Mouse (Mus musculus) thymus, postnatal 14 days (tissue): ENCODE data around the gene Ccdc120.
"Not testable (repeated sequence)": the region's sequence is repeated elsewhere in the genome, so short reads cannot be mapped to it uniquely, and the experiment has no call there.

Source experiments
- DNase-seq: peaks from one replicate; pipeline ENCODE4 v3.0.0; 2021

Gene Ccdc120

DNA sequence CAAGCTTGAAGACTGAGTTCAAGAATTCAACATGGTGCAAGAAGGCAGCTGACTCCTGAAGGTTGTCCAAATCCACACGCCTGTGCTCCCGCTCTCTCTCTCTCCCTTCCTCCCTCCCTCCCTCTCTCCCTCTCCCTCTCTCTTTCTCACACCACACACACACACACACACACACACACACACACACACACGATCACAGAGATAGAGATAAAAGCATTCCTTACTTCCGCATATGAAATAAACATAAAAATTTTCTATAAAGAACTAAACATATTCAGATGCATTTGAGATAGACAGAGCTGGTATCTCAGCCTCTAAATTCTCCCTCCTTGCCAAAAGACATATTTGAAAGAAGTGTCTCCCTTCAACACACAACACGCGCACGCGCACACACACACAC lies 5.3 kb downstream of the Ccdc120 start:
- DNase-seq: no peak

DNA sequence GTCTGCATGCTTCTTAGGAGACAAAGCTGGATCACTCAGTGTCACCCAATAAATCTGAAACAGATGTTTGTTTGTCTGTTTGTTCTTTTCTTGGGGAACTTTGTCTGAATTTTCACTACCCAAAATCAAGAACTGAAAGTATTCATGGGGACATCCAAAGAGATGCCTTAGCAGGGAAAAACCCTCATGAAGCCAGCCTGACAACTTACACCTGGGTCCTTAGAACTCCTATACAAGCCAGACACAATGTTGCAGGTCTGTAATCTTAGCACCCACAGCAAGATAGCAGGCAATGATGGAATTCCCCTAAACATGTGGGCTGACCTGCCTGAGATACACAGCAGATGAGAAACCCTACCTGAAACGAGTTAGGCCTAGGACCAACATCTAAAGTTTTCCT lies 5.8 kb downstream of the Ccdc120 start:
- no peak for DNase-seq

DNA sequence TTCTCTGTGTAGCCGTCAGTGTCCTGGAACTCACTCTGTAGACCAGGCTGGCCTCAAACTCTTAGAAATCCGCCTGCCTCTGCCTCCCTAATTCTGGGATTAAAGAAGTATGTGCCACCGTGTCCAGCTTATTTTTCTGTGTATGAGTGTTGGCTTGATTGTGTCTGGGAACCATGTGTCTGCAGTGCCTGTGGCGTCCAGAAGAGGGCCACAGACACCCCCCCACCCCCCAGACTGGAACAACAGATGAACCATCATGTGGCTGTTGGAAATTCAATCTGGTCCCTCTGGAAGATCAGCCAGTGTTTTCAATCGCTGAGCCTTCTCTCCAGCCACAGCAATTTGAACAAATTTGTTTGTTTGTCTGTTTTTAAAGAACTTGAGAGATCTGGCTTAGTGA lies 7.2 kb downstream of the Ccdc120 start:
- no peak for DNase-seq

DNA sequence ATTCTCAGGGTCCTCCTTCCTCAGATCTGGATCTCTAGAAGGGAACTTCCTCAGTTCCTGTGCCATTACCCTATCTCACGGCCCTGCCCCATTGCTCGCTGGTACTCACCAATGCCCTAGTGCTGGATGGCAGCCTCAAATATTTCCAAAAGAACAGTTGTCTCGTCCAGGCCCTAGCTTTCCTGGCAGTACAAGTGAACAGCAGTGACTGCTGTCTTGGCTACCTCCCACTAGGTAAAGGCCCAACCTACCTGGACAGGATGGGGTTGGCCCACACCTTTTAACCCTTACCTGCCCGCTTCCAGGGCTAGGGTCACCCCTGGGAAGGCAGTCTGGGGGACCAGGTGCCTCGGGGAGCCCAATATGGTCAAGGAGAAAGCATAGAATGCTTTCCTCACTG lies 9.6 kb downstream of the Ccdc120 start:
- DNase-seq: no peak

DNA sequence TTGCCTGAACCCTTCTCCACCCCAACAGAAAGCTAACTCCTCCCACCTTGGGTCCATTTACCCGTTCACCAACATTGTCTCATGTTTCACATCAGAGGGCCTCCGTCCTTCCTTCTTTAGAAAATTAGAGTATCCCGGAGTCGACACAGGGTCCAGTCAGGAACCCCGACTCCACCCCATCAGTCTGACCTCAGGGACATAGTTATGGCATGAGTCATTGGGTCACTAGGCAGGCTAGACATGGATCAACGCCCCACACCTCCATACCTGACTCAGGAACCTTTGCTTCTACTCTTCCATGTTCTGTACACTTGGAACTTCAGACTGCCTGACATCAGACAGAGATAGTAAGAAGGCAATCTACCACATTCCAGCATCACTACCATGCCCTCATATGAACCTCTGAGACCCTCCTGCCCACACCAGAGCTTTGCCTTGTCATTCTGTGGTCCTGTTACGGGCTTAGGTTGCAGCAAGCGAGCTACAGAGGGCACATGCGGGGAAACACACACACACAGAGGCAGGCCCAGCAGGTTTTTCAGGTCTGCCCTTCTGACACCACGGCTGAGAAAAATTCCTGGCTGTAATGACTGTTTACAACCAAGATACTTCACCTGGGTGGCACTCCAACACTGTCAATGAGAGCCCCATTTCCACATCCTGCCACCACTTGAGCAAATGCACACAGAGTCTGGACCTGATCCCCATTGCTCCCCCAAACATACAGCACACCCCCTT lies 10.5 kb downstream of the Ccdc120 start:
- no peak for DNase-seq

DNA sequence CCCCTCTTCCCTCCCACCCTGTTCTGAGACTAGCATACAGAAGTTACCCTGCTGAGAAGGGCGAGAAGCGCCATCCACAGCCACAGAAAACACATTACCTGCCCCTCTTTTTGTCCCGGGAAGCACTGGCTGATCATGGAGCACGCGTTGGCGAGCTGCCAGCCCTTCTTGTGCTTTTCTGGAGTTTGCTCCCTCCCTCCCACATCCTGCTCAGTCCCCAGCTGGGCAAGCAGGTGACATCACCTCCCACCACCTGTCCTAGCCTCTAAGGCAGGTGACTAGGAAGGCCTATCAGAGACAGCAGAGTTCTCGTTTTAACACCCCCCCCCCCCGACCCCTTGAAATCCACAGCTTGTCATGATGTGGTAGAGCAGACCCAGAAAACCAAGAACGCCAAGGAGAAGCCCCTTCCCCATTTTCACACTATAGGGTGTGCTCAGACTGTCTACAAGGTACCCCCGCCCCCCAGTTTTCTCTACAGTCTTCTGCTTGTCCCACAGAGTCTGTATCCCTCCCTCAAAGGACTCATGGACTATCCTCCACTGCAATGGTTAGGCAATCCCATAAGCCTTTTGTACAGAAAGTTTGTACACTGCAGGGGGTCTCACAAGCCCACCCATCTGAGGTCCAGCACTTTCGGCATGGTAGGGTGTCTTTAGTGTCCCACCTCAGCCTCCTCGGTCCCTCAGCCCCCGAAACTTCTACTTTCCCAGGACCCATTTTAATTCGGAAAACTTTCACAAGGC lies 11.2 kb downstream of the Ccdc120 start:
- no peak for DNase-seq

DNA sequence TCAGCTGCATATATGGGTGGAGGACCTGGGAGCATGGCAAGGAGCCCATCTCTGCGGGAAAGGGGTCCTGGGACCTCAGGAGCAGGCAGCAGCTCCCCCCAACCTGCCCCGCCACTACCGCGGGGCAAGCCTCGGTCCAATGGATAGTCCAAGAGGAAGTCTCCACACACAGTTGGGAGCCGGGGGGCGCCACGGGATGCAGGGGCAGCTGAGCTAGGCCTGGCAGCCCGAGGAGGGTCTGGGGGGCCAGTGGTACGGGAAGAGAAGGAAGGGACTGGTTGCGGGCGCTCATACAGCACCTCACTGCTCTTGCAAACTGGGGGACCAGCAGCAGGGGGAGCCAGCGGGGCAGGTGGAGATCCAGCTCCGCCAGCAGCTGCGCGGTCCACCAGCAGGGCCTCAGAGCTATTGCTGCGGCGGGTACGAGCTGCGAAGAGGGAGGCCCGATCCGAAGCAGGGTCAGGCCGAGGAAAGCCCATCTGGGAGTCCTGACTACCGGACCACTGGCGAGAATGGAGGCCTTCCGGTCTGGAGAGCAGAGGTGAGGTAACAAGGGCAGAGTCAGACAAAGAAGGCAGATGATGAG lies 17.0 kb downstream of the Ccdc120 start:
- DNase-seq: peak; percentile 89

DNA sequence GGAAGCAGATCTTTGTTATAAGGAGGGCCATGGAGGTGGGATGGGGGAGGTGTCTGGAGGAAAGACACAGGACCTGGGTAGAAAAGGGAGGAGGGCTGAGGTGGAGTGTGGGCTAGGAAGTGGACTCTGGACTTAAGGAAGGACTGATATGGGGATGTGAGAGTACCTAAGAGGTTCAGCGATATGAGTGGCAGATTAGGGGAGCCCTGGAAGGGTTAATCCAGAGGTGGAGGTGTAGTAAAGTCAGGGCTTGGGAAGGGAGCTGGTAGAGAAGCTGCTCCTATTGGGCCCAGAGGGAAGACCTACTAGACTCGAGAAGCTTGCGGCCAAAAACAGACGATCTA lies 21.8 kb downstream of the Ccdc120 start:
- no peak for DNase-seq

DNA sequence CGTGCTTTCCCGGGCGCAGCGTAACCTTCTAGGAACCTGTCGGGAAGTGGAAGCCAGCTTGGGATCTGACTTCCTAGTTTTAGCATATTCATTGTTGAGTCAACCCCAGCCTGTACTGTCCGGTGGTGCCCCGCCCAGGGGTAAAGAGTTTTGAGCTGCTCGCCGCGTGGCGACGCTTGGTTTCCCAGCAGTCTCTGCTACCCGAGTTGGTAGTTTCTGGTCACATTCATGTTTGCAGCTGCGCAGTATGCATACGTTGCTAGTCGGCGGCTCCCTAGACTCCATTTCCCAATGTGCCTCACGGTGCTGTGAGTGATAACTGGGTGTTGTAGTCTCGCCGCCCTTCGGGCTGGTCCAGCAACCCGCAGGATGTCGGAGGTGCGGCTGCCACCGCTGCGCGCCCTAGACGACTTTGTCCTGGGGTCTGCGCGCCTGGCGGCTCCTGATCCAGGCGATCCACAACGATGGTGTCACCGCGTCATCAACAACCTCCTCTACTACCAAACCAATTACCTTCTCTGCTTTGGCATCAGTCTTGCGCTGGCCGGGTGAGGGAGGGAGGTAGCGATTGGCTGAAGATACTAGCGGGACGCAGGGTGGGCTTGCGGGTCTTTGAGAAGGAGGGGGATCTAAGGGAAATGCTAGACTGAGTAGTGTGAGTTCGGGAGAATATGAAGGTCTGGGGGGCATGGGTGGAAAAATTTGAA lies 22.3 kb downstream of the Ccdc120 start, which contains the start of gene Praf2:
Gene Praf2, plus strand, starts transcription at position 225 of the 707 bp plus-strand sequence.
- peak; percentile 77 for DNase-seq

DNA sequence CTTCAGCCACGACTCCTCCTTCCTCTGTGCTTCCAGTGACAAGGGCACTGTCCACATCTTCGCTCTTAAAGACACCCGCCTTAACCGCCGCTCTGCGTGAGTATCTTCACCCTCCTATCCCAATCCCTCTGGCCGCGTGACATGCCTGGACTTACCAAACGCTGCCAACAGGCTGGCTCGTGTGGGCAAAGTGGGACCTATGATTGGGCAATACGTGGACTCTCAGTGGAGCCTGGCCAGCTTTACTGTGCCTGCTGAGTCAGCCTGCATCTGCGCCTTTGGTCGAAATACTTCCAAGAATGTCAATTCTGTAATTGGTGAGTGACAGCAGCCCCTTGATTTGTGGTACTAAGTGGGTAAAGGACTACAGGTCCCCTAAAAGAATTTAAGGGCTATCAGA lies 23.5 kb downstream of the Ccdc120 start:
- DNase-seq: no peak

DNA sequence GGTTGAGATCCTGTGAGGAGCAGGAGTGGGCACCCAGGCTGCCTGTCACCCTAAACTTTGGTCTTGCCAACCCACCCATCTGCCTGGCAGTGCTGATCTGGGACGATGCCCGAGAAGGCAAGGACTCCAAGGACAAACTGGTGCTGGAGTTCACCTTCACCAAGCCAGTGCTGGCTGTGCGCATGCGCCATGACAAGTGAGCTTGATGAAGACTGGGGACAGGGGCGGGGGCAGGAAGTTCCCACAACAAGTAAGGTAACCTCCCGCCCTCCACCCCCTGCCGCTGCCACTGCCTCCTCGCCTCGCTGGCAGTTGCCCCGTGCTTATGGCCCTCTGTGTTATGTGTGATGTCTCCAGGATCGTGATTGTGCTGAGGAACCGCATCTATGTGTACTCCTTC lies 24.9 kb downstream of the Ccdc120 start:
- DNase-seq: no peak

DNA sequence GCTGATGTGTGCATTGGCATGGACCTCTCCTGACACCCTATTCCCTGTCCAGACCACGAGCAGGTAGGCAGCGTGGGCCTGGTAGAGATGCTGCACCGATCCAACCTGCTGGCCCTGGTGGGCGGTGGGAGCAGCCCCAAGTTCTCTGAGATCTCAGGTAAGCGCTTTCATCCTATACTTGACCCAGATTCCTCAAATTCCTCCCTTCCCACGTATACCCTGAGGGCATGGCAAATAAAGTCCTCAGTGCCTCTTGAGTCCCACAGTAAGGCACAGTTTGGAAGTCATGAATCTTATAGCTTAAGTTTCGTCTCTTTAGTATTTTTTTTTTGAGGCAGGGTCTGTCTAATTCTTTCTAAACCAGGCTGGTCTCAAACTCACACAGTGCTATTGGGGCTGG lies 26.6 kb downstream of the Ccdc120 start:
- no peak for DNase-seq

DNA sequence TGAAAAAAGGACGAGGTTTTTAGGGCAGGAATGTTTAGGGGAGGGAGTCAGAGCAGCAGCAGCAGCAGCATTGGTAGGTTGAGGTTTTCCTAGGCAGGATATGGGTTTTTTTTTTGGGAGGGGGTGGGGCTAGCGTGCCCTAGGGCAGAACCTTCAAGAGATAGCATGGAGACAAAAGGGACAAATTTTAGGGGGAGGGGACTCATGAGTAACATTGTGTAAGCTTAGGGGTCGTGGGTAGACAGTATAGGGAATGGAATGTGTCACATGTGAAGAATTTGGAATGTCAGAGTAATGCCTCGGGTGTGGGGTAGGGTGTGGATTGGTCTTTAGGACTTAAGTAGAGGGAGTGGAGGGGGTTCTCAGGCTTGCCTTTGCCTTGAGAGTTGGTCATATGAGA lies 28.0 kb downstream of the Ccdc120 start:
- no peak for DNase-seq

DNA sequence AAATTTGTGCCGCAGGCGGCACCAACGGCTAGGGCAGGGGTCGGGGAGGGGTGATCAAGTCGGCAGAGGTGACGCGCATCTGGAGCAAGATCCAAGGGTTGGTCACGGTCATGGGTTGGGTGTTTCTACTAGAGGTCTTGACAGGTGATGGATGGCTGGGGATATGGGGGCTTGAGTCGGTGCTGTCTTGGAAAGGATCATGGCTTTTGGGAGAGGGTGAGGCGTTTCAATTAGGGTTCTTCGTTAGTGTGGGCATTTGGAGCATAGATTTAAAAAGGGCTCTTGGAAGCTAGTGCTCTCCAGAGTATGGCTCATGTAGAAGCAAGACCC lies 28.5 kb downstream of the Ccdc120 start:
- DNase-seq: no peak

DNA sequence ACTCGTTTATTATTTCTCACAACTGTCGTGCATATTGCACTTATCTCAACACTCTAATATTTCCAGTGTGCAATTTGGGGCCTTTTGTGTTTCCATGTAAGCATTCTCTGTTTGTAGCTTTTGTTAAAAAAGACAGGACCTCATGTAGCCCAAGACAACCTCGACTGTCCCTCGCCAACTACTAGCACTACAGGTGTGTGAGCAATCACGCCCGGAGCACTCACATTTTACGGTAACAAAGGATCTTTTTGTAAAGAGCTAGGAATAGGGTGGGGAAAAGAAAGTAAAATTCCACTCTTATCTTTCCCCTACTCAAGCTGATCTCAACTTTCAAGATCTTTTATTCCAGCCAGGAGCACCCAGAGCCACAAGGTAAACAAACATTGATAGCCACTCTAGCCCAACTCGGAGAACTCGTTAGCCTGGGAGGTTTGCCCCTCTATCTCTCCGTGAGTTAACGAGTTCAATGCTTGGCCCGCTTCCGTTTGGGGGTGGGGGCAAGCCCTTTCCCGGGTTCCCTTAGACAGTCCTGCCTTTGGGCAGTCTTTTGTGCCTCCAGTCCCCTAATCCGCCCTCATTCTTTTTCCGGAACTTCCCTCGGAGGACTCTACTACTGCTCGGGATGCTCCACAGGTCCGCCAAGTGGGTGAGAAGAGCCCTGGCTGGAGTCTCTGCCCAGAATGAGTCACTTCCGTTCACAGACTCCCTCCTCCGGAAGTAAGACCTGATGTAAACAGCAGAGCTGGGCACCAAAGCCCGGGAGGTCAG lies 29.0 kb downstream of the Ccdc120 start, which contains the start of gene Gm45208:
Gene Gm45208, plus strand, starts transcription at position 732 of the 768 bp plus-strand sequence.
- DNase-seq: peak; percentile 74

DNA sequence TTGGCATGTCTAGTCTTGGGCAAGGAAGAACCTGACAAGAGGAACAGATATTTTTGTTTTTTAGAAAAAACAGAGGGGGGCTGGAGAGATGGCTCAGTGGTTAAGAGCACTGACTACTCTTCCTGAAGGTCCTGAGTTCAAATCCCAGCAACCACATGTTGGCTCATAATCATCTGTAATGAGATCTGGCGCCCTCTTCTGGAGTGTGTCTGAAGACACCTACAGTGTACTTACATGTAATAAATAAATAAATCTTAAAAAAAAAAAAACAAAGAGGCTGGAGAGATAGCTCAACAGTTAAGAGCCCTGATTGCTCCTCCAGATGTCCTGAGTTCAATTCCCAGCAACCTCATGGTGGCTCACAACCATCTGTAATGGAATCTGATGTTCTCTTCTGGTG lies 34.6 kb downstream of the Ccdc120 start:
- peak; percentile 16 for DNase-seq

DNA sequence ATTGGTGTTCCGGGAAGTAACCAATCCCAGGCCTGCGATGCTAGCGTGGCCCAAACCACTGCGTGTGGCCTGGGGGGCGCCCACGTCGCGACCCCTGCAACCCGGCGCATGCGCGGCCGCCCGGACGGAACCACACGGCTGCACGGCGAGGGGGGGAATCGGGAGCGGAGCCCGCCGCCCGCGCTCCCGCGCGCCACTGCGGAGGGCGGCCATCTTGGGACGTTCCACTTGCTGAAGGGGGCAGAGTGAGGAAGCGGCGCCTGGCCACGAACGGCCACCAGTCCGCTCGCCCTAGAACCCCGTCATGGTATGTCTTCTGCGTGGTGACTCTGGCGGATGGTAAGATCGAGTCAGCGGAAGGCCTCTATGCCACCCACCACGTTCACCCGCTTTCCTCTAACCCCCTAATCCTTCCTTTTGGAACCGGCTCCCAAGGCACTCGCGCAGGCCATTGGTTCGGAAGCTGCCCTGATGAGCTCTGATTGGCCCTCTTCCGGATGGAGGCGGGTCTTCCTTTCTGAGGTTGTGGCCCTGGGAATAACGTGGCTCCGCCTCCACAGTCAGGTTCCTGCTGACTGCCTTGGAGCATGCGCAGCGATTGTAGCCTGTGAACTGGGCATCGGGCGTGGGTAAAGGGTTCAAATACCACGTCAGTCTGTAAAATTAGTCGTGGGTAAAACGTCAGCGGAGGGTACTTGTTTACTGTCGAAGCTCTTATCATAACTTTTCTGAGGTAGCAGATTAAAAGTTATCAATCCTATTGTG lies 36.4 kb downstream of the Ccdc120 start, which contains the start of gene Wdr45:
Gene Wdr45, plus strand, starts transcription at position 199 of the 765 bp plus-strand sequence.
- DNase-seq: peak; percentile 92

DNA sequence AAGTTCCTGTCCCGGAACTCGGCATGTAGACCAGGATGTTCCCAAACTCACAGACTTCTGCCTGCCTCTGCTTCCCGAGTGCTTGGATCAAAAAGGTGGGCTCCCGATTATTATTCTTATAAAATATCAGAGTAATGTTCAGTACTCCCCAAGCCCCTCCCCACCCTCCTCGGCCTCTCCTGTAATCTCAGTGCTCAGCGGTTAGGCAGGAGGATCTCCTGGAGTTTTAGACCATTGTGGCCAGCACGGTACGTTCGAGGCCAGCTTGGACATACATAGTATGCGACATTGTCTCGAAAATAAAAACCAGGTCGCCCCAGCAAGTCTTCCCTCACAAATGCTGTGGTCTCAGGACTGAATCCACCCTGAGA lies 37.0 kb downstream of the Ccdc120 start:
- not testable (repeated sequence) for DNase-seq

DNA sequence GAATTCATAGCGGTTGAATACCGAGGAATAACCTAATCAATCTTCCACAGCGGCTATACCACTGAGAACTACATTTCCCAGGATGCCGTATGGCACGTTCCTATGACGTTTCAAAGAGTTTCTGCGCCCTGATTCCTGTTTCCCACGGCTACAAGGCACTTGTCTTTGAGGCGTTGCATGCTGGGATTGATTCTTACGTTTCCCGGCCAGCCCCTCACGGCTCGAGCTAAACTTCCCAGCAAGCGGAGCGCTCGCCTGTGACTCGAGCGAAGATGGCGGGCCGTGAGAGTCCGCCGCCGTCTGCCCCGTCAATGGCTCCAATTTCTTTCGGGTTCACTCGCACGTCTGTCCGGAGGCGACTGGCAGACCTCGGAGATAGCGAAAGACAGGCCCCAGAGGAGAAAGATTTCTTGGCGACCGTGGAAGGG lies 53.7 kb downstream of the Ccdc120 start, which contains the start of gene Gpkow:
Gene Gpkow, plus strand, starts transcription at position 178 of the 428 bp plus-strand sequence.
- peak; percentile 83 for DNase-seq

DNA sequence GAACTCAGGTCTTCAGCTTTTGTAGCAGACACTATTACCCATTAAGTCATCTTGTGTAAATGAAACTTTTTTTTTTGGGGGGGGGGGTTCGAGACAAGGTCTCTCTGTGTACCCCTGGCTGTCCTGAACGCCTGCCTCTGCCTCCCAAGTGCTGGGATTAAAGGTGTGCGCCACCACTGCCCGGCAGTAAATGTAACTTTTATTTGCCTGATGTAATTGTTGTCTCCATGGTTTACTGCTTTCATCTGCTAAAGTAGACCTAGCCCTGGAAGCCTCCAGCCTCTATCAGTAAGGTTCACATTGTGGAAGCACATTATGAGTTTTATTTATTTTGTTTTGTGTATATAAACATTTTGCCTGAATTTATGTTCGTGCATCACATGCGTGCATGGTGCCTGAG lies 54.2 kb downstream of the Ccdc120 start:
- DNase-seq: no peak

DNA sequence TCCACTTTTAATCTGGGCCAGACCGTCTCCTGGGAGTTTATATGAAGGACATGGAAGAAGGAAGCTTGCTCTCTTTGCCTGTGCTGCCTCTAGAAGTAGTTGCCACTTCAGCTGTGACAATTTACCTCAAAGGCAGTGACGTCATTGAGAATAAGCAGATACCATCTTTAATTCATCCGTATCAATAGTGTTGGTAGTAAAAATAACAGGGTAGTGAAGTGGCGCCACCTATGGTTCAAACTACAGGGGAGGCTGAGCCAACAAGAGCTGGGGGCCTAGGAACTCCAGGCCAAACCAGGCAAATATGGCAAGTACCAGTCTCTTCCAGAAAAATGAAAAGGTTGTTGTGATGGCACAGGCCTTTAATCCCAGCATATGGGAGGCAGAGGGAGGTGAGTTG lies 57.8 kb downstream of the Ccdc120 start:
- peak; percentile 55 for DNase-seq

DNA sequence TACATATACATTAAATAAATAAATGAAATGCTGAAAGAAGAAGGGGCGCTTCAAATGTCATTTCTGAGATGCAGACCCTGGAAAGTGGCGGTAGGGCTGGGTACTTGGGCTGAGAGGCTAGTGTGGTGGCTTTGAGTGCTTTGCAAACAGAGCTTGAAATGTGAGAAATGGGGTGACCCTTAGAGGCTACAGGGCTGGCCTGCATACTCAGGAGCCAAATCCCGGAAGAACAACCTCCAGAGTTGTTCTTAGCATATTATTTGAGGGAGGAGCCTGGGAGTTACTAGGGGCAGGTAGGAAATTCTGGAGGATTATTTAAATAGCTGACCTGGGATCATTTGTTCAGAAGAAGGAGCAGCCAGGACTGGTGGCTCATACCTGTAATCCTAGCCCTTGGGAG lies 60.2 kb downstream of the Ccdc120 start:
- no peak for DNase-seq
